Mouse (Mus musculus) midbrain, embryonic 12.5 days (tissue): ENCODE measurements around the gene Usp30. TPM values are rescaled to one million over a fixed set of nuclear protein-coding genes. Genes with fewer than 3 reads are reported as not detected.

Source experiments
- ATAC-seq: fragments of 200-750 bp; cut with Nextera tagmentation; 2 replicates; pipeline ENCODE4 v1.8.0; 2017; ENCODE audit warnings: low read depth, moderate TSS enrichment, moderate library complexity; ENCODE audit not compliant: low FRiP score
- H3K27ac ChIP-seq: fragments of 300-500 bp; sonication (generic); replicated peaks from 2 replicates; pipeline ENCODE4 v1.5.1; 2016; ENCODE audit warnings: mild to moderate bottlenecking
- H3K27me3 ChIP-seq: fragments of 300-500 bp; sonication (generic); 2 replicates; pipeline ENCODE4 v1.6.1; 2016; ENCODE audit warnings: mild to moderate bottlenecking
- H3K36me3 ChIP-seq: fragments of 300-500 bp; sonication (generic); 2 replicates; pipeline ENCODE4 v1.6.1; 2016
- H3K4me1 ChIP-seq: fragments of 300-500 bp; sonication (generic); 2 replicates; pipeline ENCODE4 v1.6.1; 2016
- H3K4me2 ChIP-seq: fragments of 300-500 bp; sonication (generic); replicated peaks from 2 replicates; pipeline ENCODE4 v1.6.1; 2016; ENCODE audit warnings: mild to moderate bottlenecking, moderate library complexity
- H3K4me3 ChIP-seq: fragments of 300-500 bp; sonication (generic); 2 replicates; pipeline ENCODE4 v1.5.1; 2016; ENCODE audit warnings: mild to moderate bottlenecking
- H3K9ac ChIP-seq: fragments of 300-500 bp; sonication (generic); replicated peaks from 2 replicates; pipeline ENCODE4 v1.6.1; 2016; ENCODE audit warnings: mild to moderate bottlenecking, moderate library complexity
- H3K9me3 ChIP-seq: fragments of 300-500 bp; sonication (generic); 2 replicates; pipeline ENCODE4 v1.6.1; 2016; ENCODE audit warnings: mild to moderate bottlenecking
- WGBS: fragments of 180-500 bp; shearing (Covaris S2); methylation state at CpG from one replicate; pipeline ENCODE4 v1.1.7; 2016; 5-methylcytosine and 5-hydroxymethylcytosine counted together
- polyA plus RNA-seq: library from polyadenylated mRNA; unstranded; fragments of >200 nt; fragmentation: Nextera tagmentation; extraction: Ambion mirVana; gene quantifications from 2 replicates; pipeline ENCODE4 v1.2.1, GENCODE M21; 2016

Gene Usp30
- polyA plus RNA-seq, 1 experiment from 2014 or later: 17.5 TPM

DNA sequence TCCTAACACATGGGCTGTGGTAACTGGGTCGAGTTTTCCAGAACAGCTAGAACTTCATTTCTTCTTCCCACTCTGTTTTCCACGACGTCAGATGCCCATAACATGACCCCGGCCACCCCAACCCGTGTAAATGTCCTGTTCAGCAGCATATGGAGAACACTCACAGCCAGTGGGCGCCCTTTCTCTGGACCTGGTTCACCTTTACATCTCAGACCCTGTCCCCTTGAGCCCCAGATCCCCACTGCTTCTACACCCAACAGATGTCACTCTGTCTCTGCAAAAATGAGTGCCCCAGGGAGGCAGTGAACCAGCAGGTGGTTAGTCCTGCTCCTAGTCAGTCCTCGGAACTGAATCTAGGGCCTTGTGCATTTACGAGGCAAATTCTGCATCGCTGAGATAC lies 2.7 kb downstream of the Usp30 start:
- H3K4me2 ChIP-seq: no peak overlapping the region
- ATAC-seq: no peak
- peaks cover 4% of the 10 kb centered on the region; the same call in 1 of the 2 replicates for H3K4me1 ChIP-seq
- WGBS: 77% methylated on average over 9 of the region's 9 CpGs
- H3K9me3 ChIP-seq: no peaks in the 10 kb centered on the region
- H3K9ac ChIP-seq: no peak overlapping the region
- H3K27me3 ChIP-seq: no peaks in the 10 kb centered on the region
- H3K4me3 ChIP-seq: no peak overlapping the region
- no peak overlapping the region for H3K27ac ChIP-seq
- 0 out of 2 replicates have a peak, but pooled peaks cover 2% of the 10 kb centered on the region for H3K36me3 ChIP-seq

DNA sequence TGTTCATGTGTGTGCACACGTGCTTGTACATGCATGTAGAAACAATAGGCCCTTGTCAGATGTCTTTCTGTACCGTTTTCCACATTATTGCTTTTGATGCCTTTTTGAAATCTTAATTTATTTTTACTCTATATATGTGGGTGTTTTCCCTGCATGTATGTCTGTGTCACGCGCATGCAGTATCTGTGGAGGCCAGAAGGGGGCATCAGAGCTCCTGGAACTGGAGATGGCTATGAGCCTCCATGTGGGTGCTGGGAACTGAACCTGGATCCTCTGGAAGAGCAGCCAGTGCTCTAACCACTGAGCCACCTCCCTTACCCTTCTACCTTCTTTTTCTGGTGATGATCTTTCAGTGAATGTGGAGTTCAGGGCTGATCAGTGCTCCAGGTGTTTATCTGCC lies 5.6 kb downstream of the Usp30 start:
- ATAC-seq: no peak
- H3K4me2 ChIP-seq: no peak overlapping the region
- H3K27me3 ChIP-seq: no peaks in the 10 kb centered on the region
- WGBS: 95% methylated on average over 4 of the region's 4 CpGs
- no peak overlapping the region for H3K4me3 ChIP-seq
- no peaks in the 10 kb centered on the region for H3K36me3 ChIP-seq
- no peak overlapping the region for H3K9ac ChIP-seq
- H3K9me3 ChIP-seq: no peaks in the 10 kb centered on the region
- peaks cover 4% of the 10 kb centered on the region; the same call in 1 of the 2 replicates for H3K4me1 ChIP-seq
- no peak overlapping the region for H3K27ac ChIP-seq

DNA sequence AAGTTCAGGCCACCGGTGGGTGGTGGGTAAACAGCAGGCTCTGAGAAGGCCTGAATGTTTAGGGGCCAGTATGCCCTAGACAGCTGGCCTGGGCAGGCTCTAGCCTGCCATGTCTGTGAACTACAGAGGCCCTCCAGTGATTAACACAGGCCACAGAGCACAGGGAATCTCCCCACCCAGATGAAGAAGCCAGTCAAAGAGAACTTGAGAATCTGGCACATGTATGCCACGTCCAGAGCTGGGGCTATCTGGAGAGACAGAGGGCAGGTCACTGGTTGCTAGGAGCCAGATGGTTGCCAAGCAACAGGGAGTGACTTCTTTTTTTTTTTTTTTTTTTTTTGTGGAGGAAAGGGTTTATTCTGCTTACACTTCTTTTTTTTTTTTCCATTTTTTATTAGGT lies 7.0 kb downstream of the Usp30 start:
- Histone ChIP-seq H3K9me3 (no peaks in the 10 kb centered on the region), H3K36me3 (no peaks in the 10 kb centered on the region), H3K27ac (peak overlapping the region; percentile 7; the same call in 1 of the 2 replicates), H3K4me2 (no peak overlapping the region), H3K27me3 (no peaks in the 10 kb centered on the region), H3K4me1 (peaks cover 9% of the 10 kb centered on the region; the same call in 1 of the 2 replicates), H3K4me3 (no peak overlapping the region), H3K9ac (no peak overlapping the region)
- ATAC-seq: no peak
- 37% methylated on average over 2 of the region's 2 CpGs for WGBS

GRCm38 (mm10) chr5:114077009-114077408 lies 11.7 kb downstream of the Usp30 start:
- ATAC-seq: no peak
- Histone ChIP-seq H3K27ac (no peak overlapping the region), H3K4me2 (no peak overlapping the region), H3K9ac (no peak overlapping the region), H3K36me3 (no peaks in the 10 kb centered on the region), H3K27me3 (no peaks in the 10 kb centered on the region), H3K4me1 (peaks cover 9% of the 10 kb centered on the region; the same call in 1 of the 2 replicates), H3K4me3 (no peak overlapping the region), H3K9me3 (no peaks in the 10 kb centered on the region)
- 44% methylated on average over 8 of the region's 8 CpGs for WGBS

DNA sequence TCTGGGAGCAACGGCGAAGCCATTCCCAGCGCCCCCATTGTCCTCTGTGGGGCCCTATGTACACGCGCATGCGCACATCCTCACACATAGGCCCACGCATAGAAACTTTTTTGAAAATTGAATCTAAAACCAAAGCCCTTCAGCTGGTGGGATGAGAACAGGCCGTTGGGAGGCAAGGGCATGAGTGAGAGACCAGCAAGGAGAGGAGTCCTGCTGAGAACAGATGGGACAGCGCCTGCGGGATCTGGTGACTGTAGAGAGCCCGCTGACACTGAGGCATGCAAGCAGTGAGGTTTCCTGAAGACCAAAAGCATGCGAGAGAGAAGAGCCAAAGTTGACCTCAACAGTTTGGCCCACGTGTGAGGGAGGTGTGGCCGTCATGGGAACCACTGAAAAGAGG lies 20.2 kb downstream of the Usp30 start:
- Histone ChIP-seq H3K9ac (no peak overlapping the region), H3K4me1 (peaks cover 12% of the 10 kb centered on the region; the same call in 1 of the 2 replicates), H3K27ac (no peak overlapping the region), H3K36me3 (no peaks in the 10 kb centered on the region), H3K9me3 (no peaks in the 10 kb centered on the region), H3K4me2 (no peak overlapping the region), H3K4me3 (no peak overlapping the region), H3K27me3 (no peaks in the 10 kb centered on the region)
- WGBS: 83% methylated on average over 14 of the region's 14 CpGs
- no peak for ATAC-seq

GRCm38 (mm10) chr5:114087875-114088480 lies 22.7 kb downstream of the Usp30 start:
- no peak for ATAC-seq
- no peak overlapping the region for H3K27ac ChIP-seq
- no peaks in the 10 kb centered on the region for H3K9me3 ChIP-seq
- H3K4me1 ChIP-seq: peaks cover 21% of the 10 kb centered on the region
- no peak overlapping the region for H3K9ac ChIP-seq
- 80% methylated on average over 12 of the region's 12 CpGs for WGBS
- no peak overlapping the region for H3K4me3 ChIP-seq
- H3K27me3 ChIP-seq: 0 out of 2 replicates have a peak, but pooled peaks cover 4% of the 10 kb centered on the region
- H3K4me2 ChIP-seq: no peak overlapping the region
- H3K36me3 ChIP-seq: no peaks in the 10 kb centered on the region

GRCm38 (mm10) chr5:114090421-114091013 lies 25.3 kb downstream of the Usp30 start:
- Histone ChIP-seq H3K9me3 (no peaks in the 10 kb centered on the region), H3K4me2 (peak overlapping the region; percentile 61), H3K27me3 (0 out of 2 replicates have a peak, but pooled peaks cover 4% of the 10 kb centered on the region), H3K4me3 (peak overlapping the region; percentile 65), H3K27ac (peak overlapping the region; percentile 85), H3K36me3 (no peaks in the 10 kb centered on the region), H3K9ac (peak overlapping the region; percentile 77), H3K4me1 (peaks cover 21% of the 10 kb centered on the region)
- WGBS: 9% methylated on average over 7 of the region's 7 CpGs
- ATAC-seq: no peak

GRCm38 (mm10) chr5:114091057-114091807 lies 26.0 kb downstream of the Usp30 start, which contains the start of gene Svop:
Gene Svop, minus strand, starts transcription at chr5:114091570.
- Histone ChIP-seq H3K36me3 (no peaks in the 10 kb centered on the region), H3K9ac (peak within 1 kb of the TSS; percentile 77), H3K9me3 (no peaks in the 10 kb centered on the region), H3K27me3 (0 out of 2 replicates have a peak, but pooled peaks cover 4% of the 10 kb centered on the region), H3K4me2 (peak within 1 kb of the TSS; percentile 61), H3K27ac (peak within 1 kb of the TSS; percentile 85), H3K4me1 (peaks cover 21% of the 10 kb centered on the region), H3K4me3 (peak within 1 kb of the TSS; percentile 65)
- WGBS: 3% methylated on average over 39 of the region's 40 CpGs
- ATAC-seq: peak; percentile 72

DNA sequence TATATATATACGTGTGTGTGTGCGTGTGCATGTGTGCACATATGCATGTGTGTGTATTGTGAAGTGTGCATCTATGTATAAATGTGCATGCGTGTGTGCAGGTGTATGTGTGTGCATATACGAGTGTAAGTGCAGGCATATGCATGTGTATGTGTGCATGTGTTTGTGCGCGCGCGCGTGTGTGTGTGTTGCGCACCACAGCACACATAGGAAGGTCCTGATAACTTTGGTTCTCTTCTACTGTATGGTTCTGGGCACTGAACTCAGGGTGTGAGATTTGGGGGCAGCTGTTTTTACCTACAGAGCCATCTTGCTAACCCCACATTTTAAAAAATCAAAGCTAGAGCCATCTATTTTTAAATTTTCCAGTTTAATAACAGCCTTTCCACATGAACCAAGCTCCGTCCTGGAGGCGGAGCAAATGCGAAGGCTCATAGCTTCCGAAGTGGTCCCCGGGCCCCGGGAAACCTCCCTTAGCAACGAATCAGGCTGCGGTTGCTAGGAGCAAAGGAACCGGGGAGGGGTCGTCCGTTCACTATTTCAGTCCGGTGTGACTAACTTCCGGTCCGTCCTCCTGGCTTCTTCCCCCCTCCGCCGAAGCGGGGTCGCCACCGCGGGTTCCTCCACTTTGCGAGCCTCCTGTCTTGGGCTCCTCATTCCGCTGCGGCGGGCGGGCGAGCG lies 34.6 kb downstream of the Usp30 start:
- peak overlapping the region; percentile 98 for H3K4me3 ChIP-seq
- peak overlapping the region; percentile 98 for H3K9ac ChIP-seq
- H3K27ac ChIP-seq: peak overlapping the region; percentile 82
- no peaks in the 10 kb centered on the region for H3K9me3 ChIP-seq
- peaks cover 14% of the 10 kb centered on the region for H3K4me1 ChIP-seq
- H3K27me3 ChIP-seq: no peaks in the 10 kb centered on the region
- WGBS: 7% methylated on average over 37 of the region's 37 CpGs
- peak overlapping the region; percentile 100 for H3K4me2 ChIP-seq
- peaks cover 14% of the 10 kb centered on the region for H3K36me3 ChIP-seq
- ATAC-seq: peak; percentile 91

- ATAC-seq: peak; percentile 79
- no peaks in the 10 kb centered on the region for H3K9me3 ChIP-seq
- H3K4me2 ChIP-seq: peak overlapping the region; percentile 100
- H3K27me3 ChIP-seq: no peaks in the 10 kb centered on the region
- H3K36me3 ChIP-seq: peaks cover 21% of the 10 kb centered on the region
- peak overlapping the region; percentile 82 for H3K27ac ChIP-seq
- H3K9ac ChIP-seq: peak overlapping the region; percentile 98
- peak overlapping the region; percentile 98 for H3K4me3 ChIP-seq
- peaks cover 14% of the 10 kb centered on the region for H3K4me1 ChIP-seq
- 3% methylated on average over 43 of the region's 64 CpGs for WGBS
Observed at GRCm38 (mm10) chr5:114100390-114101099, 35.3 kb downstream of the Usp30 start.

- H3K9me3 ChIP-seq: no peaks in the 10 kb centered on the region
- no peak overlapping the region for H3K27ac ChIP-seq
- H3K36me3 ChIP-seq: peaks cover 34% of the 10 kb centered on the region
- no peak overlapping the region for H3K4me3 ChIP-seq
- H3K9ac ChIP-seq: no peak overlapping the region
- no peaks in the 10 kb centered on the region for H3K27me3 ChIP-seq
- no peak for ATAC-seq
- no peak overlapping the region for H3K4me2 ChIP-seq
- 91% methylated on average over 4 of the region's 4 CpGs for WGBS
- peaks cover 14% of the 10 kb centered on the region for H3K4me1 ChIP-seq
Observed at GRCm38 (mm10) chr5:114101873-114102272, 36.6 kb downstream of the Usp30 start.
